Mouse (Mus musculus) bone marrow, adult 2 months (tissue): ENCODE measurements around the gene Stox2.

Experiments used
- CTCF ChIP-seq: fragments of 200-500 bp; IDR thresholded peaks from 2 replicates; pipeline ENCODE4 v1.5.1; 2011; ENCODE audit warnings: low read length, control low read depth; ENCODE audit not compliant: control insufficient read depth, insufficient read depth
- POLR2A ChIP-seq: fragments of 200-500 bp; IDR thresholded peaks from 2 replicates; pipeline ENCODE4 v1.6.1; 2011; ENCODE audit warnings: low read depth, mild to moderate bottlenecking, control low read depth, low read length, borderline replicate concordance; ENCODE audit not compliant: control insufficient read depth

GRCm38 (mm10) chr8:47376651-47377050 lies 69.5 kb downstream of the Stox2 start:
- no peak for TF ChIP-seq CTCF
- no peak for TF ChIP-seq POLR2A
